In genomic region chr17:74409722-74410121, GRCm38 (mm10) we compare ENCODE assay signal across 17 mouse cellular contexts. TPM values are rescaled to one million over a fixed set of nuclear protein-coding genes. Genes with fewer than 3 reads are reported as not detected.
DNase-seq lines count a peak whose midpoint lies in the region; ATAC-seq and TF ChIP-seq lines count a peak whose summit lies in the region.
"Had no signal": no experiment of that assay in that cellular context is flagged by ENCODE, and none has a peak within 500 bp of the region (broad histone marks: within the 10 kb centered on the region; RNA-seq: fewer than 3 reads in every experiment).

No protein-coding gene starts in this region.

- no peak for TF ChIP-seq EP300 in MEL (IDR thresholded peaks at IDR 0.05; ENCODE audit: low read depth in 1 of 2, low read length in 2 of 2)

- TF ChIP-seq RAD21 in MEL (IDR thresholded peaks at IDR 0.05; ENCODE audit: low read depth, low read length): peak; percentile 5; the same call in 1 of the 2 replicates

- H3K27ac ChIP-seq in lung, embryonic 14.5 days (ENCODE audit: low read depth): no peak overlapping the region
- H3K27ac ChIP-seq in MEL (ENCODE audit: control insufficient read depth, low read depth, low read length): no peak overlapping the region
- H3K27ac ChIP-seq in thymus, adult 2 months (ENCODE audit: control insufficient read depth, insufficient read depth, low read length): no peak overlapping the region
- H3K27ac ChIP-seq: limb, embryonic 12.5 days; midbrain, embryonic 13.5 days had no signal

- no peaks in the 10 kb centered on the region for H3K27me3 ChIP-seq in lung, embryonic 14.5 days (ENCODE audit: insufficient read depth, low read length)
- H3K27me3 ChIP-seq in MEL (ENCODE audit: control insufficient read depth in 1 of 2, insufficient read depth in 2 of 2, low read length in 2 of 2): no peaks in the 10 kb centered on the region
- H3K27me3 ChIP-seq in thymus, adult 2 months (ENCODE audit: control insufficient read depth, insufficient read depth, low read length): no peaks in the 10 kb centered on the region
- H3K27me3 ChIP-seq: limb, embryonic 12.5 days; midbrain, embryonic 13.5 days had no signal

- H3K79me2 ChIP-seq in MEL (ENCODE audit: control insufficient read depth, insufficient read depth, low read length, poor library complexity): no peaks in the 10 kb centered on the region

- H3K36me3 ChIP-seq in lung, embryonic 14.5 days (ENCODE audit: insufficient read depth): peaks cover 73% of the 10 kb centered on the region
- peaks cover 0 to 3% of the 10 kb centered on the region in 2 experiments; a peak in 1 of 4 replicates for H3K36me3 ChIP-seq in MEL (ENCODE audit: control insufficient read depth in 1 of 2, insufficient read depth in 2 of 2, low read length in 2 of 2)
- H3K36me3 ChIP-seq in thymus, adult 2 months (ENCODE audit: control insufficient read depth, insufficient read depth, low read length): peaks cover 27% of the 10 kb centered on the region

- DNase-seq in heart, adult 11 months: peak; percentile 64
- no peak for DNase-seq in heart, postnatal 25 days (ENCODE audit: low spot score)
- peak; percentile 29 for DNase-seq in lung, embryonic 14.5 days
- no peak for DNase-seq in lung, adult 18-20 months
- DNase-seq in MEL (ENCODE audit: low read depth, low spot score): peak; percentile 19
- peak; percentile 31 for DNase-seq in naive thymus-derived CD4-positive, alpha-beta T cell, adult 2 months (ENCODE audit: low read depth)
- DNase-seq in cerebellum, postnatal 4 days (ENCODE audit: low spot score in 2 of 2): no peak
- no peak for DNase-seq in thymus, adult 2 months
- DNase-seq: heart, postnatal 36 days; kidney, adult 8-10 months; layer of hippocampus, adult 9-11 months; lung, postnatal 10 days; right cerebral cortex, postnatal 25 days; thymus, postnatal 36 days had no signal

- H3K4me1 ChIP-seq in lung, embryonic 14.5 days (ENCODE audit: insufficient read depth): no peaks in the 10 kb centered on the region
- H3K4me1 ChIP-seq in MEL (ENCODE audit: control insufficient read depth in 1 of 2, insufficient read depth in 2 of 2, low read length in 2 of 2): no peaks in the 10 kb centered on the region
- no peaks in the 10 kb centered on the region for H3K4me1 ChIP-seq in thymus, adult 2 months (replicated peaks; ENCODE audit: control insufficient read depth, insufficient read depth, low read length)
- H3K4me1 ChIP-seq: limb, embryonic 12.5 days; midbrain, embryonic 13.5 days had no signal

- WGBS in lung, embryonic 14.5 days: 62% methylated on average over 4 of the region's 4 CpGs
- 90% methylated on average over 4 of the region's 4 CpGs for WGBS in thymus, adult 2 months

- ATAC-seq in lung, embryonic 14.5 days (ENCODE audit: insufficient read depth): no peak
- ATAC-seq: midbrain, embryonic 13.5 days had no signal

- no peak for TF ChIP-seq POLR2A in MEL (IDR thresholded peaks at IDR 0.05; ENCODE audit: control insufficient read depth in 1 of 2, insufficient read depth in 1 of 2, low read depth in 1 of 2, low read length in 2 of 2, poor library complexity in 1 of 2)
- TF ChIP-seq POLR2A in thymus, adult 2 months (IDR thresholded peaks at IDR 0.05; ENCODE audit: control insufficient read depth, extremely low read depth, insufficient read depth, low read length, poor library complexity): no peak

- no peak overlapping the region for H3K4me3 ChIP-seq in lung, embryonic 14.5 days (ENCODE audit: low read depth, low read length)
- H3K4me3 ChIP-seq in MEL (ENCODE audit: control insufficient read depth in 1 of 2, insufficient read depth in 1 of 2, low read depth in 2 of 2, low read length in 2 of 2): no peak overlapping the region
- H3K4me3 ChIP-seq in thymus, adult 2 months (ENCODE audit: control insufficient read depth, insufficient read depth, low read length): no peak overlapping the region
- H3K4me3 ChIP-seq: limb, embryonic 12.5 days; midbrain, embryonic 13.5 days had no signal

- intact Hi-C loops in heart, postnatal 25 days (cut with DNase I): no loop called here

- H3K4me2 ChIP-seq in lung, embryonic 14.5 days: no peak overlapping the region
- H3K4me2 ChIP-seq: limb, embryonic 12.5 days; midbrain, embryonic 13.5 days had no signal

- H3K9me3 ChIP-seq in lung, embryonic 14.5 days (ENCODE audit: low read depth, low read length): no peaks in the 10 kb centered on the region
- H3K9me3 ChIP-seq in MEL (replicated peaks; ENCODE audit: insufficient read depth, low read length): no peaks in the 10 kb centered on the region
- H3K9me3 ChIP-seq: G1E; limb, embryonic 12.5 days; midbrain, embryonic 13.5 days had no signal

- 0 out of 2 replicates have a peak, but pooled peaks have one; percentile 16 for TF ChIP-seq CTCF in lung, embryonic 14.5 days (IDR thresholded peaks at IDR 0.05; ENCODE audit: low read depth)
- TF ChIP-seq CTCF in MEL (IDR thresholded peaks at IDR 0.05 in 2 of 3, conservative IDR thresholded peaks at IDR 0.05 in 1 of 3; ENCODE audit: control insufficient read depth in 1 of 3, insufficient read depth in 1 of 3, low read depth in 2 of 3, low read length in 3 of 3, poor library complexity in 1 of 3, severe bottlenecking in 1 of 3): peak in 1 of 3 experiments; percentile 40; a peak in 2 of 6 replicates
- TF ChIP-seq CTCF in thymus, adult 2 months (IDR thresholded peaks at IDR 0.05; ENCODE audit: borderline replicate concordance, control insufficient read depth, extremely low read depth, insufficient read depth, low read length, poor library complexity): no peak

- no peak overlapping the region for H3K9ac ChIP-seq in lung, embryonic 14.5 days
- no peak overlapping the region for H3K9ac ChIP-seq in MEL (ENCODE audit: control insufficient read depth, low read depth, low read length, poor library complexity, severe bottlenecking)
- H3K9ac ChIP-seq: limb, embryonic 12.5 days; midbrain, embryonic 13.5 days had no signal

TF ChIP-seq in MEL, 35 proteins besides CTCF, POLR2A, EP300 and RAD21:
- no peak for TF ChIP-seq TBP (IDR thresholded peaks at IDR 0.05; ENCODE audit: low read depth, low read length)
- TF ChIP-seq SMC3 (IDR thresholded peaks at IDR 0.05; ENCODE audit: low read depth, low read length): peak; percentile 48
- no peak for TF ChIP-seq GABPA (IDR thresholded peaks at IDR 0.05; ENCODE audit: low read depth, low read length)

RNA-seq across cellular contexts. Expression of gene Slc30a6, which starts 14.3 kb away (rescaled TPM):
- total RNA-seq in heart, postnatal 25 days (2021): 10 to 100 TPM in 1 of 2 experiments, 1 to 10 TPM in 1; 9.5 to 11.9 TPM
- 40.0 and 42.6 TPM in 2 replicates for polyA plus RNA-seq in lung, embryonic 14.5 days (2014; fragmentation: Nextera tagmentation; extraction: Ambion mirVana)
- total RNA-seq in MEL (2012; rRNA removed): 13.9 and 15.5 TPM in 2 replicates
- 10 to 100 TPM in 1 of 2 experiments, not detected in 1; 19.4 TPM for polyA plus RNA-seq in MEL (2012; ENCODE audit: insufficient read depth in 1 of 2, insufficient read length in 2 of 2, low read depth in 1 of 2, low replicate concordance in 2 of 2, missing spikeins in 1 of 2)
- polyA plus RNA-seq in thymus, adult 2 months (2012; rRNA removed): 23.7 and 26.4 TPM in 2 replicates

RNA-seq across cellular contexts. Expression of gene Nlrc4, which starts 49.2 kb away (rescaled TPM):
- under 1 TPM; 0.31 to 0.50 TPM for total RNA-seq in heart, postnatal 25 days (2021)
- 0.27 and 0.39 TPM in 2 replicates for polyA plus RNA-seq in lung, embryonic 14.5 days (2014; fragmentation: Nextera tagmentation; extraction: Ambion mirVana)
- total RNA-seq in MEL (2012; rRNA removed): 0.04 and 0.10 TPM in 2 replicates
- under 1 TPM in 1 of 2 experiments, not detected in 1; 0.47 TPM for polyA plus RNA-seq in MEL (2012; ENCODE audit: insufficient read depth in 1 of 2, insufficient read length in 2 of 2, low read depth in 1 of 2, low replicate concordance in 2 of 2, missing spikeins in 1 of 2)
- polyA plus RNA-seq in thymus, adult 2 months (2012; rRNA removed): 0.35 and 0.38 TPM in 2 replicates

Comparison
In these comparisons a context has a peak if more than half of its experiments do, and no peak if none do; other contexts are left out.
1. DNase-seq: peak in heart, adult 11 months (single experiment), lung, embryonic 14.5 days (single experiment), MEL (single experiment) and naive thymus-derived CD4-positive, alpha-beta T cell, adult 2 months (single experiment); none in heart, postnatal 25 days (single experiment), lung, adult 18-20 months (0 of 2), cerebellum, postnatal 4 days (0 of 2) and thymus, adult 2 months (single experiment).